Mouse (Mus musculus): ENCODE data around the gene Mettl25.

The Mettl25 gene

GRCm38 (mm10) chr10:105840928-105841888 lies at the start of gene Mettl25, which contains the start of gene Ccdc59:
Mettl25 (minus strand) TSS chr10:105841380.
Ccdc59 (plus strand) TSS chr10:105841067.
- peak; percentile 96 to 97 for DNase-seq (ENCODE audit: low spot score in 2 of 2)

GRCm38 (mm10) chr10:105867312-105867711 lies 26.1 kb upstream of the Mettl25 start:
- DNase-seq (ENCODE audit: low spot score in 2 of 2): no peak

GRCm38 (mm10) chr10:105851136-105851535 lies 10.0 kb upstream of the Mettl25 start:
- DNase-seq (ENCODE audit: low spot score in 2 of 2): no peak

- no peak for DNase-seq (ENCODE audit: low spot score in 2 of 2)
Observed at GRCm38 (mm10) chr10:105850286-105850685, 9.1 kb upstream of the Mettl25 start.

GRCm38 (mm10) chr10:105842574-105842973 lies 1.4 kb upstream of the Mettl25 start:
- no peak for DNase-seq (ENCODE audit: low spot score in 2 of 2)

GRCm38 (mm10) chr10:105834627-105835228 lies 6.5 kb downstream of the Mettl25 start:
- DNase-seq (ENCODE audit: low spot score in 2 of 2): no peak

- no peak for DNase-seq (ENCODE audit: low spot score in 2 of 2)
Observed at GRCm38 (mm10) chr10:105806259-105807010, 34.7 kb downstream of the Mettl25 start.

GRCm38 (mm10) chr10:105803461-105803860 lies 37.7 kb downstream of the Mettl25 start:
- no peak for DNase-seq (ENCODE audit: low spot score in 2 of 2)

- no peak for DNase-seq (ENCODE audit: low spot score in 2 of 2)
Observed at GRCm38 (mm10) chr10:105802132-105802531, 39.0 kb downstream of the Mettl25 start.

- DNase-seq (ENCODE audit: low spot score in 2 of 2): no peak
Observed at GRCm38 (mm10) chr10:105801147-105801546, 40.0 kb downstream of the Mettl25 start.

GRCm38 (mm10) chr10:105797250-105797924 lies 43.8 kb downstream of the Mettl25 start:
- no peak for DNase-seq (ENCODE audit: low spot score in 2 of 2)

- DNase-seq (ENCODE audit: low spot score in 2 of 2): no peak
Observed at GRCm38 (mm10) chr10:105793776-105794552, 47.2 kb downstream of the Mettl25 start.

- DNase-seq (ENCODE audit: low spot score in 2 of 2): no peak
Observed at GRCm38 (mm10) chr10:105788744-105789486, 52.3 kb downstream of the Mettl25 start.

GRCm38 (mm10) chr10:105783766-105784165 lies 57.4 kb downstream of the Mettl25 start:
- DNase-seq (ENCODE audit: low spot score in 2 of 2): peak; percentile 16 to 46

- DNase-seq (ENCODE audit: low spot score in 2 of 2): peak; percentile 52 to 54
Observed at GRCm38 (mm10) chr10:105774382-105774781, 66.8 kb downstream of the Mettl25 start.

- no peak for DNase-seq (ENCODE audit: low spot score in 2 of 2)
Observed at GRCm38 (mm10) chr10:105772821-105773302, 68.3 kb downstream of the Mettl25 start.

- no peak for DNase-seq (ENCODE audit: low spot score in 2 of 2)
Observed at GRCm38 (mm10) chr10:105763959-105764358, 77.2 kb downstream of the Mettl25 start.

- no peak for DNase-seq (ENCODE audit: low spot score in 2 of 2)
Observed at GRCm38 (mm10) chr10:105760460-105760859, 80.7 kb downstream of the Mettl25 start.

- DNase-seq (ENCODE audit: low spot score in 2 of 2): no peak
Observed at GRCm38 (mm10) chr10:105760046-105760445, 81.1 kb downstream of the Mettl25 start.

Data from urinary bladder, postnatal 36 days (tissue).